Mouse (Mus musculus) monocyte, adult 59 days (primary cell): ENCODE measurements around the gene Bbx. TPM values are rescaled to one million over a fixed set of nuclear protein-coding genes. Genes with fewer than 3 reads are reported as not detected.

Experiments
- total RNA-seq, 2 experiments: library from RNA; stranded (reverse); gene quantifications; one replicate each; pipeline ENCODE4 v1.2.4; 2023

The Bbx gene
- total RNA-seq = 10 to 100 TPM; 35.6 to 38.0 TPM

GRCm38 (mm10) chr16:50432062-50432878 is at the start of gene Bbx:
Gene Bbx (minus strand): TSS chr16:50432390.

Other genes with a start within 250 kb of the Bbx start
- gene Ccdc54, start 158.8 kb upstream of the Bbx start, total RNA-seq = not detected